Mouse (Mus musculus) layer of hippocampus, postnatal 10 days (tissue): ENCODE data around the gene Mgat5. TPM values are rescaled to one million over a fixed set of nuclear protein-coding genes. Genes with fewer than 3 reads are reported as not detected.
A peak's percentile ranks its signal among the peaks of the same experiment; 100 is the strongest.

ENCODE experiments used
- DNase-seq, 2 experiments: peaks; one replicate each; pipeline ENCODE4 v3.0.0; 2021; ENCODE audit warnings: low spot score in 2 of 2
- total RNA-seq, 2 experiments: library from RNA; stranded (reverse); gene quantifications; 2 replicates each; pipeline ENCODE4 v1.2.3; 2021

Gene Mgat5
- total RNA-seq, 2 experiments from 2014 or later, result 45.2 to 51.6 TPM

DNA sequence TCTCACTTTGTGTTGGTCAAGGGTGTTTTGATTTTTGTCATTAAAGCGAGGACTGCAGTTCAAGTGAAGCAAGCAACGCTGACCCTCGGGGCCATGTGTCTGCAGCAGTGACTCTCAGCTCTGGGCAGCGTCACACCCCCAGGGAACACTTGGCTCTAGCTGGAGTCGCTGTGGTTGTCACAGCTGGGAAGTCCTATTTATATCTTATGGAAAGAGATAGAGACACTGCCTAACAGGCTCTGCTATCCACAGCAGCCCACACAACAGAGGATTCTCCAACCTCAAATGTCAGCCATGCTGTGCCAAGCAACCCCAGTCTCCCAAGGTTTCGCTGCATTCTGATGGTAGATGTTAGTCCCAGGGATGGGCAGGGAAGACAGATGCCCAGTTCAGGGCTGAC is 125.0 kb downstream of the Mgat5 start:
- DNase-seq, result no peak

DNA sequence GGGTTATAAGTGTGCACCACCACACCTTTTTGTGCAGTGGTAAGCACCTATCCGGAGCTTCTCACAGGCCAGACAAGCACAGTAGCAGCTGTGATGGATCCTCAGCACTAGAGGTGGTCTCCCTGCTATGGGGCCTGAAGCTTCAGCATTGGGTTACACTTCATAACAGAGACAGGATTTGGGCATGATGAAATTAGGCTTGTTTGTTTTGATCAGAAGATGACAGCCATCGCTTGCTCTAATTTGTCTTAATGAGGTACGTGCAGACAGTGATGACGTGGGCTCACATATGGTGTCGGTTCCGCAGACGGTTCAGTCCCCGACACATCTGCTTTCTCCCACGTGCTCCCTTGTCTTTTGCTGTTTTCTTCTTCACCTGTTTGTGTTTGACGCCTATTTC is 132.9 kb downstream of the Mgat5 start:
- no peak for DNase-seq

DNA sequence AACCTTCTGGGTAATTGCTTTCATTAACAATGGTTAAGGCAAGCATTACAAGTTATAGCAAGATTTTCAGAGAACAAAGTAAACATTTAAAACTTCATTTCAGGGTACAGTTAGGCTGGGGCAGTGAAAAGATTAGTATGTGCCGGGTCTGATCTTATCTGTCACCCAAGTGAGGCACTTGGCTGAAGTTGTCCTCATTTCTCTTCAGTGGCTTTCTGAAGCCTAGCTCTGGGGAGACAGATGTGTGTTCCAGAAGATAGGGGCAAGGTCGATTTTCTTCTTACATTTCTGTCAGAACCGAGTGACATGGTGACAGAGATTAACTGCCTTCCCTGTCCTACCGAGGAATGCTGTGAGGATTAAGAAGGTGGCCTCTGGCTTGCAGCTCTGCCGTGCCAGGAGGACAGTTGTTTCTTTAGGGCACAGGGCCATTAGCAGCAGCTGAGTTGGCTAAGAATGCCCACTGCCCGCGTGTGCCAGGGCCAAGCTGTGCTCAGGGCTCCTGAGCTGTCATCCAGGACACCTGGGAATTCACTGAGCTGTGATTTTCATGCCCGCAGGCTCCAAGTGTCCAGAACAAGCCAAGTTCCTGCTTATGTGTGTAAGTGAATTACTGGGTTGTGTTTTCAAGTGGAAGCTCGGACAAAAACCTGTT is 134.1 kb downstream of the Mgat5 start:
- no peak for DNase-seq

DNA sequence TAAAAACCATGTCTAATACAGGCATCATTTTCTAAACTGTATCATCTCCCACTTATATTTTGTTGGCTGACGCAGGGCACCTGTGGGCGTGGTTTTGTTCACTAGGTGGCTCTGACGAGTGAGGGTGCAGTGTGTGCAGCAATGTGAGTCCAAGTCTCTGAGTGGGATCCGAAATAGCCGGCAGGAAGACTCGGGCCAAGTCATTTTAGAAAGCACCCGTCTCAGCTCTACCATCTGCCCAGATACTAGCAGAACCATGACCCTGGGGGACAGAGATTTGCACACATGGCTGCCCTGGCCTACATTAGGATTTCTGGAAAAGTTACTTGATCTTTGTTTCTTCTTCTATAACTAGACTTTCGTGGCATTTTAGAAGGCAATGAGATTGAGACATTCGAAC is 135.5 kb downstream of the Mgat5 start:
- DNase-seq, result no peak

DNA sequence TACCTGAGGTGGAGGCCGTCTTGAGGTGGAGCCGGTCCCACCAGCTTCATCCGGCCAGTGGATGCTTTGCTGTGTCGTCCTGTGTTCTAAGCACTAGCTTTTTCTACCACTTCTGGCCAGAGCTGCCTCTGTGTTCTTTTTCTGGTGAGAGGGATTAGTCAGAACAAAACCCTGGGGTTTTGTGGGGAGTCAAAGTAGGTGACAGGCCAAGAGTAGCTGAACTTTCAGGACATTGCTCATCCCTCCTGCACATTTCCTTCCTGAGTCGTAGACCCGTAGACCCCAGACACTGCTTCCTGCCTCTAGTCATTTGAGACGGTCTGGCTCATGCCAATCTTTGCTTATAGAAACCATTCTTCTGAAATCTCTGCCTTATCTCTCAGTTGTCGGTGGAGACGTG is 140.1 kb downstream of the Mgat5 start:
- DNase-seq, result no peak

DNA sequence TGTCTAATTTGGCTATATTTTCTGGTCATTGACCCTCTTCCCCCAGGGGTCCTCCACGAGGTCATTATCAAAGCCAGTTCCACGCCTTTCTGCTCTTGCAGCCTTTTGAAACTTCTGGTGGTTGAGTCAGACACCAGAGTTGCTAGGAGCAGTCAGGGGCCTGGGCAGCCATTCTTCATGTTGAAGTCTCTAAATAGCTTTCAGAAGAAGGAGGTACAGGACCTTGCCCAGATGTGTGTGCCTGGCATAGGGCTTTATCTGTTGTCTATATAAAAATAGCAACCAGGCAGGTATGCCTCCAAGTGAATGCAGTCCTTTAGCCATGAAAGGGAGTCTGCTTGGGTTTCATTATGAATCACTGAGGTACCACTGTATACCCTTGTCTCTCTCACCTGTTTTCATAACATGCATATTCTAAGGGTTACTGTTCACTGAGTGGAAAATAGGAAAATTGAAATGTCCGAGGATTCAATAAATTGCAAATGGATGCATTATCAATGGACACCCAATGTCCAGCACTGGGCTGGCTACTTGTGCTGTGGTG is 141.9 kb downstream of the Mgat5 start:
- no peak for DNase-seq

DNA sequence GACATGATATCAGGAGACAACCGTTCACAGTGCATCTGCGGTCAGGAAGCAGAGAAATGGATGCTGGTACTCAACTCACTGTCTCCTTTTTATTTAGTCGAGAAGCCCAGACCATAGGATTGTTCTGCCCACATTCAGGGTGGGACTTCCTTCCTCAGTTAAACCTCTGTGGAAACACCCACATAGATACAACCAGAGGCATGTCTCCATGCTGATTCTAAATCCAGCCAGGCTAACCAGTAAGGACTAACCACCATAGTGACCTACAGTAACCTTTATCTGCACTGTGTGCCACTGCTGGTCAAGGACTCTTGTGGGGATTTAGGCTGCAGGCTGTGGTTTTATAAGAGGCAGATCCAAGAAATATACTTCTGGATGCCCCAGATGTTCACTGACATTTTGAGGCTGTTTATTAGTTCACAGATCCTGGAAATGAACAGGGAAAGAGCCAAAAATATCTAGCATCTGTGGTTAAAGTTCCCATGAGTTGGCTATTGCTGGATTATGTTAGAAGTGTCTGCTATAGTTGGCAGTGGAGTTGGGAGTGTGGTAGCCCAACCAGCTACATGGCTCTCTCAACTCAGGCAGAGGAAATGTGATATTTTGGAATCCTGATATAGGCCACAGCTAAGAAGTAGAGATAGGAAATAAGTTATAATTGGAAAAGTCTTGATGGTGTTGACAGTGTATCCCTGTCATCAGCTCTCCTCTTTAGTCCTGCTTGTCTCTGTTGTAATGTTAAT is 143.2 kb downstream of the Mgat5 start:
- DNase-seq, result no peak

DNA sequence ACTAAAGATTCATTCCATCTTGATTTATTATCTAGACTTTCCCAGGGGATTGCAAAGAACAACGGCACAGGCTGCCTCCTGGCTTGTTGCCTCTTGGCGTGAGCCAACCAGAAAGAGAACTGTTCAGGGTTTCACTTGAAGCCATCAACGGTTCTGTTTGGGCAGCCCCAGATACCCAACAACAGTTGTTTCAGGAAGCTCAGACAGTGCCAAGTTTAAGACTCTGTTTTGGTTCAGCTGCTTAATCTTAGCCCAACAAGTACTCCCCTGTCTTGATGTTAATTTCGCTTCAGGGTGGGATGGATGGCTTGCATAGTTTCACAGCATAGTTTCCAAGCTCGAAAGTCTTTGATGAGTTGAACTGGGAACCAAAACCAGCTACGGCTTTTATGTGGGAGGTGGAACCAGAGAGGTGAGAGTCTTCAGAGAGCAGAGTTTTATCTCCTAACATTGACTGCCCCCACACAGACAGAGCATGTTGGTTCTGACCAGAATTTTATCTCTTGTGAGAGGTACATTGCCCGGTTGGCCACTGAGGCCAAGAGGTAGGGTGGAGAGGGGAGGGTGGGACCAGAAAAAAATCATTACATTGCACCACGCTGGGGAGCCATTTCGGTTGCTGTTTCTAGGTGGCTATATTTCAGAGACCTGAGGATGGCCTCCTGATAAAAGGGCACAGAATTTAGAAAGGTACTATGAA is 144.0 kb downstream of the Mgat5 start:
- peak in 1 of 2 experiments; percentile 35 for DNase-seq

DNA sequence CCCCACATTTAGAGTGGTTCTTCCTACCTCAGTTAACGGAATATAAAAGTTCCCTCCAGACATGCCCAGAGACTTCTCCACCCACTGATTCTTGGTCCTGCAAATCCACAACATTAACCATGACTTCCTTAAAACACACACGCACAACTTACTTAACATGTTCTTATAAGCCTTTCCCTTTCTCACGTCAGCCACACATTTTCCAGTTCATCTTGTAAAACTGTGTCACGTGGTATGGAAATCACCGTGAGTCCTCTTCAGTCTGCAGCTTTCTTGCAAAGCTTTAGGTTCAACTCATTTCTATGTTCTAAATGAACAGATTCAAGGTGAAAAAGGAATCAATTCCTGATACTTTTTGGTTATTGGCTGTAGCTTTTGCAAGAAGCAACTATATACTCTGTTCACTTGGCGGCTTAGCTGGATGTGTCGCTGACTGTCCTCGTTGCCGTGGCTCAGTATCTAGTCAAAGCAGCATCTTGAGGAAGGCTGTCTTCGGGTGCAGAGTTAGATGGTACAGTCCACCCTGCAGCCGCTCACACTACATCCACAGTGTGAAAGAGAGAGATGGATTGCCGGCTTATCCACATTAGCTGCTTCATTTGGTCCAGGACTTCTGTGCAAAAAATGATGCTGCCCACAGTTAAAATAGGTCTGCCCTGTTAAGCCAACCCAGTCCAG is 146.7 kb downstream of the Mgat5 start:
- no peak for DNase-seq

DNA sequence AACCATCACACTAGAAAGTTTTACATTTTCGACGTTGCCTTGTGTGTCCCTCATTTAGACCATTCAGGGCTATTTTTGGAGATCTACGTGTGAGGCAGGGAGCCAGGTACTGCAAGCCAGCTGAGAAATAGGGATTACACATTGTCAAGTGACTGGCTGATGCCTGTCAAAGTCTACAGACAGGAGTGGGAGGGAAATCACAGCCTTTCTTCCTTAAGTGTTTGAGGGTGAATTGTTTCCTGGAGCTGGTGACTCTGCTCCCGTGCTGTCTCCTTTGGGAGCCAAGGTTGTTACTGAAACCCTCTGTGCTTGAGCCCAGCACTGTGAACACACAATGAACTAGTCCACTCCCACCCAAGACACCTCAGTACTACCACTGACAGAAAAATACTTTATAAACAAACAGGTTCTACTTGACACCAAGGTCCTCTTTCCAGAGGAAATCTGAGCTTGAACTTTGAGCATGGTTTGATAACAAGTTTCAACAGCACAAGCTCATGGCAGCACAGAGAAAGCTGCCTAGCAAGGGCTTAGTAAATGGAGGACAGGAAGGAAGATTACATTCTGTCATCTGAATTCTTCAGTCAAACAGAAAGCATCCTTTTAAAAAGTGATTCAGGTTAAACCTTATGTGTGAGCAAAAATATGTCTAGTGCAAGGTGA is 147.4 kb downstream of the Mgat5 start:
- DNase-seq, result no peak

DNA sequence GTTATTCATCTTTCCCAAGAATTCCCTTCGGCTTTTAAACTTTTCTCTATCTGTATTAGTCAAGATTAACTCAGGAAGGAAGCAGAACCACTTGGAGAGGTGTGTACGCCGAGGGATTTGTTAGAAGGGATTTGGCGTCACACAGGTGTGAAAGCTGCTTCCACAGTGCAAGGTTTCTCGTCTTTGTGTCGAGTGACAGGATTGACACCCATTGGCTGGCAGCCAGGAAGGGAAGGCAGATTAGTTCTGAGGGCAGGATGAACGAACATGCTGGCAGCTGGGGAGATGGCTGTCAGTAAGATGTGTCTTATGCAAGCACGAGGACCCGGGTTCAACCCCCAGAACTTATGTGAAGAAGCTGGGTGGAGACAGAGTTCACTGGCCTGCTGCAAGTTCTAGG is 148.6 kb downstream of the Mgat5 start:
- DNase-seq, result no peak

DNA sequence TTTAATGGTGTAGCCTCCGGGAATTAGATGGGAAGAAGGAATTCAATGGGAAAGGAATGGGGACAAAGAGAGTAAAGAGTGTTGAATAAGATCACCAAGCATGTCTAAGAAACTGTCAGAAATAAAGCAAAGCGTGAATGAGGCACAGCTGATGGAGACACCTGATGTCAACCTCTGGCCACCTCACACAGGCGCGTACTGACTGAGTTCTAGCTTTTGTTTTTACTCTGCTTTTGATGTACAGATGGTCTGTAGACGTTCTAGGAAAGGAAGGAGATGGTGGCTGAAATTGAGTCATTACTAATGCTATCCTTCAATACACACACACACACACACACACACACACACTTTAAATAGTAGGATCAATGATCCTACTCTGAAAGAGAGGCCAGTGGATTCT is 149.3 kb downstream of the Mgat5 start:
- DNase-seq, result no peak

DNA sequence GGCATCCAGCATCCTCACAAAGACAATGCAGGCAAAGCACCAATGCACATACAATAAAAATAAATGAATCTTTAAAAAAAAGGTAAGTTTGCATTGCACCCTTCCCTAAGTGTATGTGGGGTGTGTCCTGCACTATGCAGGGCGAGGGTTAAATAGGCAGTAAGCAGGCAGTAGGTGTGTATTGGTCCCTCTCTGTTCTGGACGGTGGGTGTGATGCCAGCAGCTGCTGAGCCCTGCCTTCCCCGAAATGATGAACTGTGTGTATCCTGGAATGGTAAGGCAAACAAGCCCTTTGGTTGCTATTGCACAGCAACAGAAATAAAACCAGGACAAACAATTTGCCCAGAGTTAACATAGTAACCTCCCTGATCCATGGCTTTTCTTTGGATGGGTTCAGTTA is 150.2 kb downstream of the Mgat5 start:
- DNase-seq, result no peak

DNA sequence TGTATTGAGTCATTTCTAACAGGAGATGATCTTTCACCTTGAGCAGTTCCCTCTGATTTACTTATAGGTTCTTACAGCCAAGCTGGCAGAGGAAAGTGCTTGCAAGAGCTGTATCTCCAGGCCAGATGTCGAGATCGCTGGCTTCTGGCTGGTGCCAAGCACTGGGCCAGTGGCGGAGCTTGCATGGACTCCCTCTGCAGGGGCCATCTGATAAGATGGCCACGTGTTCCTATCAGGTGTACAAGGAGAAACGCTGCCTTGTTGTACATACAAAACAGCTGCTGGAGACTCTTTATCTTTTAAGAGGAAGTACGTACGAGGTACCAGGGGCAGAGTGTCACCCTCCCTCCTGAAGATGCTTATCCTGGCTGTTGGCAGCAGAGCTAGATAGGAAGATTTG is 158.8 kb downstream of the Mgat5 start:
- DNase-seq, result no peak

DNA sequence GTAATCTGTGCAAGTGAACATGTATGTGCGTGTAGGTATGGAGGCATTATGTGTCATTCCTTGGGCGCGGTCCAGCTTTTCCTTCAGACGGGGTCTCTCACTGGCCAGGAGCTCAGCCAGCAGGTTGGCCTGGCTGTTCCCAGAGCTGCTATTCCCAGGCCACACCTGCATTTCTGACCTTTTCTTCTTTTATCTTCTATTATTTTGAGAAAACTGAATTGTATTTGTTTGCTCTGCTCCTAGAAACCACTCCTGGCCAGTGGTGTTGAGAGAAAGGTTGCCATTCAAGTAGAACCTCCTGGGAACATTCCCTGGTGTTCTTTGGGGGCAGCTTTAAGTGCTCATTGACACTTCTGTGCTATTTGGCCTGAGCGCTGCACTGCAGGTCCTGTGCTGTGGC is 160.9 kb downstream of the Mgat5 start:
- no peak for DNase-seq

DNA sequence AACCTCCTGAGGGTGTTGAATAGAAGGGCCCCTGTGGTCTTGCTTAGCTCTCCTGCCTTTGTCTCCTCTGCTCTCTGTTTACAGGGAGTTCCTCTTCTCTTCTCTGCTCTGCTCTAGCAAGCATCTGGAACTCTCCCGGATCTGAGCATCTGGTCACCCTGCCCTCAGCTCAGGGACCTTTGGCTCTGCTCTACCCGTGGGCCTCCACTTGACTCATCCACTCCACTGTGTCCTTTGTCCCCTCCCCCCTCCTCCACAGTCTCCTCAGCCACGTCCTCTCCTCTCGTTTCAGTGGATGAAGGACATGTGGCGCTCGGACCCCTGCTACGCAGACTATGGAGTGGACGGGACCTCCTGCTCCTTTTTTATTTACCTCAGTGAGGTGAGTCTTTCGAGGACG is 161.3 kb downstream of the Mgat5 start:
- DNase-seq, result no peak

DNA sequence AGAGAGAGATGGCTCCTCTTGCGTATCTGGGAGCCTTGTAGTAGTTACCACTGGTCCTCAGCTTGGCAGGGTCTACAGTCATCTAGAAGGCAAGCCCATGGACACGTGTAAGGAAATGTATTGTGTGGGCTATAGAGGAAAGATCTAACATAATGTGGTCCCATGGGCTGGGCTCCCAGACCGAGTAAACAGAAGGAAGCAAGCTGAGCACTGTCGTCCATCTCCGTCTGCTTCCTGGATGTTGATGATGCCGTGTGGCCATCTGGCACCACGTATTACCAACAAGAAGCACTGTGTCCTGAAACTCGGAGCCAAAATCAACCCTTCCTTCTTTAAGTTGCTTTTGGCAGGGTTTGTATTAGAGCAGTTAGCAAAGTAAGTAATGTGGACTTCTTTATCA is 163.7 kb downstream of the Mgat5 start:
- DNase-seq, result no peak

DNA sequence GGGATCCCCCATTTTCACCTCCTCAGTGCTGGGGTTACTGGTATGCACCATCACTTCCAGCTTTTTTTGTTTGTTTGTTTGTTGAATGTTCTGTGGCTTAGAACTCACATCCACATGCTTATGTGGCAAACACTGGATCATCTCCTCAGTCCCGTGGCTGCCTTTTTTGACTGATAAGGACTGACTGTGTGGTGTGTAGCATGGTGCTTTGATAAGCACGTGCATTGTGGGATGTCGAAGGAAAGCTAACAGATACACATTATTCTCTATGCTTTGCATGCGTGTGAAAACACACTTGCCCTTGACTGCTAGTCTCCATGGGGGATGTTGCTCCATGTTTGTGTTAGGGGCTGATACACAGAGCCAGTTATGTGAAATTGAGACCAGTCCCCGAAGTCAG is 164.7 kb downstream of the Mgat5 start:
- no peak for DNase-seq

DNA sequence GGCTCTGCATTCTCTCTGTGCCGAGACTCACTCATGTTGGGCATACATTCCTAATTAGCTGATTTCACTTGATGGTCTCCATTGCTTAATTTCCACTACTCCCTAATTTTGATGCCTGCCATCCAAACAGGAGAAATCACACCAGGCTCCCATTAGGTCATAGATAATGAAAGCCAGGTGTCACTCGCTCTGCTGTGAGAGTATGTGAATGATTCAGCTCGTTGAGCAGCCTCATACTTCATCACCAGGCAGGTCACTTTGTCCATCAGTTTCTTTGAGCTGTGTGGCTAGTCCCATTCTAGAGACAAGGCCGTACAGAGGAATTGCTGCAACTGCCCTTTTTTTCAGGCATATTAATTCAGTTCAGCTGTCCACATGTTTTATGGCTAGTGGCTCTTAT is 167.3 kb downstream of the Mgat5 start:
- no peak for DNase-seq

DNA sequence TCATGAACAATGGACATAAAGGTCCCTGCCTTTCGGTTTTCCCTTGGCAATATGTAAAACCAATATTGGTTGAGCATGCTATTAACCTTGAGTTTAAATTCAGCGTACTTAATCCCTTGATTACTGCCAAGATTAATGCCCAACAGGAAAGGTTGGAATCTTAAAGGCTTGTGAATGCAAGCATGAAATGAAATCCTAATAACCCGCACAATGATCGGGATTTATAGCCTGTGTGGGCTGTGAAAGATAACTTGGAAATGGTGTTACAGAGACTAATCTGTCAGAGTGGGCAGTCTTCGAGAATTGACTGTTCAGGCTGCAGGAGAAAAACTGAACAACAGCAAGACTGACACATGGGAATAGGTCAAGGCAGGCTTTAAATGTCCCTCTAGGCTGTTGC is 168.7 kb downstream of the Mgat5 start:
- DNase-seq, result no peak

DNA sequence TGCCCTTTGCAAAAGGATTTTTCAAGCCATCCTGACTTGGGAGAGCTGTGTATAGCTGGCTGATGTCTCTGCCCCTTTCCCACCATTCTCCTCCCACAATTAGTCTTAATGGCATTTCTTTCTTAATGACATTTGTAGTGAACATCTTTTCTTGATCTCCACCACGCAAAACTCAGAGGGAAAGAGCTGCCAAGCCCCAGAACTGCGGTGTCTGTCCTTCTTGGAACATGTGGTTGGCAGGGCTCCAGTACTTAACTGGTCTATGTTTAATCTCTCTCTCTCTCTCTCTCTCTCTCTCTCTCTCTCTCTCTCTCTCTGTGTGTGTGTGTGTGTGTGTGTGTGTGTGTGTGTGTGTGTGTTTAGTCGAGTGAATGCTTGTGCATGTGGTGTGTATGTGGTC is 169.3 kb downstream of the Mgat5 start:
- DNase-seq, result no peak
